Mouse (Mus musculus) v-Abl transformed pro-B cells (cell line): ENCODE data around the gene Klf2.

Experiments used
- in situ Hi-C, 2 experiments: fragments of 400-800 bp; cut with MboI; formaldehyde crosslinking; loops; one replicate each; pipeline ENCODE4 v1.15.1; 2025; ENCODE audit not compliant: unreplicated experiment in 2 of 2

Klf2 gene

DNA sequence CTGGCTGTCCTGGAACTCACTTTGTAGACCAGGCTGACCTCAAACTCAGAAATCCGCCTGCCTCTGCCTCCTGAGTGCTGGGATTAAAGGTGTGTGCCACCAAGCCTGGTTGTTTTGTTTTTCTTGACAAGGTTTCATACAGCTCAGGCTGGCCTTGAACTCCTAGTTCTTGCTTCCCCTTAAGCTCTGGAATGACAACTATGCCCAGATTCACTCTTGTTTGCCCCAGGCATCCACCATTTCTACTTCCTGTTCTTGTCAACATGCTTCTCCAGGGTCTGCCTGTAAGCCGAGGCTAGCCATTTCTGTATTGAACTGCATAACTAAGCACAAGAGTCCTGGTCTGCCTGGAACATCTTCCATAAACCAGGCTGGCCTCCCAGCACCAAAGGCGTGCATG lies 10.3 kb downstream of the Klf2 start:
- in situ Hi-C loops: no loop called here

DNA sequence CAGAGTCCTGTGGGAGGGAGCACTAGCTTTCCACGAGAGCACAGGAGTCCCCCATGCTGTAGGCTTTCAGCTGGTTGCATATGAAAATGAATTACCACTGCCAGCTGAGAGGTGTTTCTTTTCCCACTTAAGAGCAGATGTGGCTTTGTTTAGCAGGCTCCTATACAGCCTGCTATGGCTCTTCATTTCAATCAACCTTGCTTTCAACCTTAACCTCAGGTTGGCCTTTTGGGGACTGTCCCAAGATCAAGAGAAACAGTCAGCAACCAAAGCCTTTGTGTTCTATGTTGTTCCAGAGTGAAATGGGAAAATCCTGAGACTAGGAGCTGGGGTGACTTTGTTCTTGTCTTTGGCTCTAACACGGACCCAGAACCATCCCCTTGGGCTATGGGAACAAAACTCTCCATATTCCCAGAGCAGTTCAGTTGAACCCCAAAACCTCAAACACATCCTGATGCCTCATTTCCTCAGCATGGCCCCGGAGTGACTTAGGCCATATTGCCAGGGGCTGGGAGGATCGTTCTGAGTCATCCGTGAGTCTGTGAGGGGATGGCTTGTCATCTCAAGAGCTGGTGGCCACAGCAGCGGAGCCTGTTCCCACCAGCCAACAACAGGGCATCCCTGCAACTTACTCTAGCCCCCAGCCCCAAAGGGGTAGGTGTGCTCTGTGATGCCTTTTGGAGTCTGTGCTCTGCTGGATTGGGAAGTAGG lies 12.1 kb downstream of the Klf2 start:
- in situ Hi-C loops: no loop called here

DNA sequence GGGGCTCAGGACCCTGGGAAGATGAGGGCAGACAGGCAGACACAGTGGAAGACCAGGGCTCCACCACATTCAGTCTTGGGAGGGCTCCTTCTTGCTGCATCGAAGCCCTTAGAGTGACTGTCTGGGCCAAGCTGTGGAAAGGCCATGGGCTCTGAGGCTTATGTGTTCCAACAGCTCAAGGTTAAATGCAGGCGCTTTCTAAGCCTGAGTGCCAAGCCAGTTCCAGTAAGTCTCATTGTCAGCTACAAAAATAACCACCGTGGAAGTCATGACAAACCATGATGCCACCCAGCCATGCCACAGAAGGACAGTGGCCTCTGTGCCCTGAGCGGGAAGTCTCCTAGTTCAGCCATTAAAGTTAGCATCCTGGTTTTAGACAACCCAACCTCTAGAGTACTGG lies 12.8 kb downstream of the Klf2 start:
- in situ Hi-C loops: no loop called here

DNA sequence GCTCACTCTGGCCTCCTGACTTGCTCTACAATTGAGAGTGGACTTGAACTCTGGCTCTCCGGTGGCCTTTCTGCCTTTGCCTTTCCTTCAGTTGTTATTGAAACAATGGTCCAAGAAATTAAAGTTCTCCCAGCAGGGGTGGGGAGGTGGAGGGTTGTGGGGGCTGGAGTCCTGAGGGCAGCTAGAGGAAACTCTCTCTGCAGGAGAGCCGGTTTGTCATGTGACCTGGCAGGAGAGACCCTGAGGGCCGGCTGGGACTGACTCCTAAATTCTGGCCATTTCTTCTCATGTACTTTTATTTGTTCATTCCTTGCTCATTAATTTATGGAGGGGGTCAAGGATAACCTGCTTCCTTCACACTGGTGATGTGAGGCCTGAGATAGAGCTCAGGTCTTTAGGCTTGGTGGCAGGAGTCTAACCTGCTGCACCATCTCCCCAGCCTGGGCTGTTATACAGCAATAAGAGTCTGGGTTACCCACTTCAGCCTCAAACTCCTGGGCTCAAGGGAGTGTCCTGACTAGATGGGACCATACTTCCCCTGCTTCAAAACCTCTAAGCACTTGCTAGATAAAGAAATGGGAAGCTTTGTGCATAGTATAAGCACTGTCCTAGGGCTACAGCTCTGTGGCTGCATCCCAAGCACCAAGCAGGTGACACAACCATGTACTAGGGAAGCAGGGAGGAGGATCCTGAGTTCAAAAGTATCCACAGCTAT lies 14.8 kb downstream of the Klf2 start:
- in situ Hi-C loops: no loop called here

DNA sequence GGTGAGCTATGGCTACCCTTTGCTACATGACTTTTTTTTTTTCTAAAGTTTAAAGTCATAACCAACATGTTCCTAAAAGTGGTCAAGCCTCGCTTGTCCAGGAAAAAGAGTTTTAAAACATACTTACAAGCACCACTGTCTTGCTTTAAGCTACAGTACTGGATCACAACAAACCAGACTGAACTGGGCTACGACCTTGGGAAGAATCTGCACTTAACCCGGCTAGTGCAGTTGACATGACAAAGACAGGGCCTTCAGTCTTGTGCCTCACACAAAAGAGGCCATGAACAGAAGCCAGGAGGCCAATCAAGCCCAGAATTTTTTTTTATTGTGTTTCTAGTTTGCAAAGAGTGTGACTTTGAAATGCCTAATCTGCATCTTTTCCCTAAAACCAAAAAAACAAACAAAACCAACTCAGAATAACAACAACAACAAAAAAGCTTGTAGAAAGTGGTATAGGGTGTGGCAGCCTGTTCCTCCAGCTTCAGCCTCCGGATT lies 15.4 kb downstream of the Klf2 start:
- in situ Hi-C loops: no loop called here

DNA sequence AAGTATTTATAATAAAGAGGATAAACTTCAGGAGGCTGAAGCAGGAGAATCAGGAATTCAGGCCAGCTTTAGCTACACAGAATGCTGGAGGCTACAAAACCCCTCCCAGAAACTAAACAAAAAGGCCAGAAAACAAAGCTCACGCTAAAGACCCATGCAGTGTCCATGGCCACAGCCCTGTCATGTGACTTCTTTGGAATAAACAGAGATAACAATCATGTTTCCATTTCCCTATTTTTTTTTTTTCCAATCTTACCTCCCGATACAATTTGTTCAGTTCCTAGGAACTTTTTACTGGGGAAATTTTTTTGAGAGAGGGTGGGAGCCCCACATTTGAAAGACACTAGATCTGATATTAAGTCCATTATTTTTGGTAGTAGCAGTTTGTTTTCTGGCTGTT lies 17.4 kb downstream of the Klf2 start:
- in situ Hi-C loops: no loop called here

DNA sequence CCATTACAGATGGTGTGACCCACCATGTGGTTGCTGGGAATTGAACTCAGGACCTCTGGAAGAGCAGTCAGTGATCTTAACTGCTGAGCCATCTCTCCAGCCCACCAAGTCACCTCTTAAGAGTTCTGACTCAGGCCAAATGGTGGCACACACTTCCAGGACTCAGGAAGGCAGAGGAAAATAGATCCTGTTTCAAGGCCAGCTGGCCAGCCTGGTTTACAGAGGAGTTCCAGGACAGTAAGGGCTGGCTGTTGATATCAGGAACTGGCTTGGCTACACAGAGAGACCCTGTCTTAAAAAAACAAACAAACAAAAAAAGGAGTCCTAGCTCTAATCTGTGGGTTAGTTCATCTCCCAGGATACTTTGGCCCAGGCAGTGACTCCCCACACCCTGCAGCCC lies 18.2 kb downstream of the Klf2 start:
- in situ Hi-C loops: no loop called here

DNA sequence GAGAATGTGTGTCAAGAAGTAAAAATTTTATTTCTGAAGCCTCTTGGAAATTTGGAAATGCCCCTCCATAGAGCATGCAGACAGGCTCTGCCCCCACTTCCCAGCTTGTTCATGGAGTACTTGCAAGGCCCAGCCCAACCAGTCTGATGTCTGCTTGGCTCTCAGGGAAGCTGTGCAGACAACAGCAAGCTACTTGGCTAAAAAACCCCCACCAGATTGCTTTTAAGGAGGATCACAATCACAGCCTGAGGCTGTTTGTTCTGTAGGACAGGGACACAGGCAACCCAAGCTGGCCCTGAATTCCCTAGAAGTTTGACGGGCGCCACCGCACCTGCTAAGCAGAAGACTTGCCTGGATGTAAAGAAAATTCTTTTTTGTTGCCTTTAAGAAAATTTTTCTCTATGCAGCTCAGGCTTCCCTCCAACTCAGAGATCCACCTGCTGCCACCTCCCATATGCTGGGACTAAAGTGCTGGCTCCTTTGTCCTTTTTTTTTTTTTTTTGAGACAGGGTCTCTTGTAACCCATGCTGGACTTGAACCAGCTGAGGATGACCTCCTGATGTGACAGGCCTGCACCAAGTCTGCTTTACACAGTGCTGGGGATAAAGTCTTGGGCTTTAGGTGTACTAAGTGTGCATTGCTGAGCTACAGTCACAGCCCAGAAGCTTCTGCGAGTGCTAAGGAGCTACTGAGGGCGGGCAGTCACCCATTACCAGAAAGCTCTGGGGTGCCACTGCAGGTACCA lies 23.9 kb downstream of the Klf2 start:
- in situ Hi-C loops: no loop called here

DNA sequence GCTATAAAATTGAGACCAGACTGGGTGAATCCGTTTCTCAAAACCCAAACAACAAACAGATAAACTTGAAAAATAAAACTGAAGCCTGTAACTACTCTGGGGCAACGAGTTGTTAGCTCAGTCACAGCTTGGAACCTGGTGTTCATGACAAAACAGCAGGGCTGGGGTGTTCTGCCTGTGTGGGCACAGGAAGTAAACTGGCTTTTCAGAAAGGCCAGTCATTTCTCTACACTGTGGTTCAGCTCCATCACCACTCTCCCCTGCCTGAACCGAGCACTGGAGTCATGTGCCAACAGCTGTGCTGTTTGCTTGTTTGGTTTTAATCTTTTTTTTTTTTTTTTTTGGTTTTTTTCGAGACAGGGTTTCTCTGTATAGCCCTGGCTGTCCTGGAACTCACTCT lies 24.9 kb downstream of the Klf2 start:
- in situ Hi-C loops: no loop called here

DNA sequence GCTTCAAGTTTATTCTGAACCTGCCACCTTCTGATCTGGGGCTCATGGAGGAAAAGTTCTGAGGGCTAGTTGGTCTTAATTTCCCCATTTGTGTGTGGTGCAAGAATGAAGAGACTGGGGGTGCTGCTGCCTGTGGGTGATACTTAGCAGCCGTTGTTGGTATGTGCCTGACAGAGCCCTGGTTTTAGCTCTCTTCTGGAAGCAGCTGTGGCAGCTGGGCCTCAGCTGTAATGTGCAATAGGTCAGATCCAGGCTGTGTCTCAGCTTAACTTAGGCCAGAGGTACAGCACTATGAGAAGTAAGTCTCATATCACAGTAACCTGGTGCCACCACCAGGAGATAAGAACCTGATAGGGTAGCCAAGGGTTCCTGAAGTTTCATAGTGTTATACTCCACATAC lies 28.7 kb downstream of the Klf2 start:
- in situ Hi-C loops: no loop called here

DNA sequence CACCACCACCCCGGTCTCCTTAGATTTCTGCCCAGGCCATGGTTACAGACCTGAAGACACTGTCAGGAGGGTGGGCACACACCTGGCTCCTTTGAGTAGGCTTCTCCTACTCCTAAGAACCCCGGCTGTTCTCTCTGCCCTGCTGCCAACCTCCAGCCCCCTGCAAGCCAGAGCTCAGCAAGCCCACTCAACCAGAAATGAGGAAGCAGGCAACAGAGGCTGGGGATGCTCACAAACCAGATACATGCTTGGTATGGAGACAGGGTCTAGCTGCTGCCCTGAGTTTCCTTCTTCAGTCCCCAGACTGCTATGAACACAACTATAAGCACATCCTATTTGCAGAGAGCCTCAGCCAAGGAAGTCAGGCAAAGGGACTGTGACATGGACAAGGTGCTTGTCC lies 29.3 kb downstream of the Klf2 start:
- in situ Hi-C loops: no loop called here

DNA sequence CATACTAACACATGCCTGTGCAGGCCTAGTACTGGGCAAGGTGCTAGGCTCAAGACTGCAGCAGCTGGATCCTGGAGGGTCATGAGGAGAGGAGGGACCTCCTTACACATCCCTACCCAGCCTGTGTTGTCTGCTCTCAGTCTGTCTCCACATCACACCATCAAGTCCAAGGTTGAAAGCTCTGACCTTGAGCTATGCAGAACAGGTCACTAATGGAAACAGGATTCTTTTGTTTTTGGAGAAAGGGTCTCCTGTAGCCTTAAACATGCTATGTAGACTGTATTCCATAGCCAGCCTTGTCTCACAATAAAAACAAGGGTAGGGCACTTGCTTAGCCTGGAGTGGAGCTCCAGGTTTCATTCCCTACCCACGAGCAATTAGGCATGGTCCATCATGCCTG lies 30.1 kb downstream of the Klf2 start:
- in situ Hi-C loops: no loop called here

DNA sequence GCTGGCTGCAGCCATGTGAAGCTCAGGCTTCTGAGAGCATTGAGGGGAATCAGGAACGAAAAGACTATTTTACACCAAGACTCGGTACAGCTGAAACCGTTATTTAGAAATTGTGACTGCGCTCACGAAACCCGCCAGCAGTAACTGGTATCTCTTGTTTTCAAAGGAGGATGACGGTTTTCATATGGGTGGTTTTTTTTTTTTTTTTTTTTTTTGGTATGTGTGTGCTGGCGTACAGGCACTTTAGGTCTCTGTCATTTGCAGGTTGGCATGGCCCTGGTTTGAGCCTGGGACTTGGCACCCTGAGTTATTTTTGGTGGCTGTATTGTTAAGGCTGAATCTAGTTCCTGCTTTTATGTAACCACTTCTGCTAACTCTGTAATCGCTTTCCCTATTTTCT lies 31.0 kb downstream of the Klf2 start:
- in situ Hi-C loops: loop anchor here (5.0 kb wide), 2 partner anchors 43 to 48 kb away; partner anchors contain the start of gene Gm10282 (in 1 of the 2)

DNA sequence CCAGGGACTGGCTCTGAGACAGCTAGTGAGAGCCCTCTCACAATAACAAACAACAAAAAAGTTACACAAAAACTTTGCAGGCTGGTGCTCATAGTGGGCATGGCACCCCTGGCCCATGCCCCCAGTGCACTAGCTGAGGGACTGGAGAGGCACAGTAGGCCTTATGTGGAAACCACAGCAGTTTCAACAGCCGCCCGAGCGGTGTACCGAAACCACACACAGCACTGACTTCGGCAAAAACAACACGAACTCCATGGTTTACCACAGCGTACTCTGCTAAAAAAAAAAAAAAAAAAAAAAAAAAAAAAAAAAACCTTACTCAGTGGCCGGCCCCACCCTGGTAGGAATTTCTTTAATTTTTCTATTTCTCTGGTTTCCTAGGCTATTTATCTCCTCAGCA lies 31.9 kb downstream of the Klf2 start:
- in situ Hi-C loops: loop anchor here (5.0 kb wide), 2 partner anchors 43 to 48 kb away; partner anchors contain the start of gene Gm10282 (in 1 of the 2)

DNA sequence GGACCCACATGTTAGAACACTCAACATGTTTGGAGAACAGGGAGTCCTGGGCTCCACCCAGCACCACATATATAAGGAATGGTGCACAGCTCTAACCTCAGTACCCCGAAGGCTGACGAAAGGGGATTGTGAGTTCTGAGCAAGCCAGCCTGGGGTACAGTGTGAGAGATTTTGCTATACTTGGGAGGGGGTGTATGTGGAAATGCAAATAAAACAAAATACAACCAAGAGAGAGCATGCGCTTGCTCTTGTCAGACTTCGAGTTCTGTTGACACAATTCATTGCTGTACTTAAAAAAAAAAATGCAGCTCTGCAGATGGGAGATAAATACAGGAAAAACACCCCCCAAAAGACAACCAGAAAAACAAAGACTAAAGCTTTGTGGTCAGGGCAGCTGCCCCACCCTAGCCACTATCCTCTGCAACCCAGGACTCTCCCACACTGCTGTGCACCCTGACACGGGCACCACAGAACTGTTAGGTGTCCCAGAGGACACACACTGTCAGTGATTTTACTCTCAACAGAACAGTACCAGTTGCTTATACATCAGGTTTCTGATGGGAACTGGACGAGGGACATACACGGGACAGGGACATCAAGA lies 32.7 kb downstream of the Klf2 start:
- in situ Hi-C loops: loop anchor here (5.0 kb wide), 2 partner anchors 44 to 49 kb away; partner anchors contain the start of gene Gm10282 (in 1 of the 2)

DNA sequence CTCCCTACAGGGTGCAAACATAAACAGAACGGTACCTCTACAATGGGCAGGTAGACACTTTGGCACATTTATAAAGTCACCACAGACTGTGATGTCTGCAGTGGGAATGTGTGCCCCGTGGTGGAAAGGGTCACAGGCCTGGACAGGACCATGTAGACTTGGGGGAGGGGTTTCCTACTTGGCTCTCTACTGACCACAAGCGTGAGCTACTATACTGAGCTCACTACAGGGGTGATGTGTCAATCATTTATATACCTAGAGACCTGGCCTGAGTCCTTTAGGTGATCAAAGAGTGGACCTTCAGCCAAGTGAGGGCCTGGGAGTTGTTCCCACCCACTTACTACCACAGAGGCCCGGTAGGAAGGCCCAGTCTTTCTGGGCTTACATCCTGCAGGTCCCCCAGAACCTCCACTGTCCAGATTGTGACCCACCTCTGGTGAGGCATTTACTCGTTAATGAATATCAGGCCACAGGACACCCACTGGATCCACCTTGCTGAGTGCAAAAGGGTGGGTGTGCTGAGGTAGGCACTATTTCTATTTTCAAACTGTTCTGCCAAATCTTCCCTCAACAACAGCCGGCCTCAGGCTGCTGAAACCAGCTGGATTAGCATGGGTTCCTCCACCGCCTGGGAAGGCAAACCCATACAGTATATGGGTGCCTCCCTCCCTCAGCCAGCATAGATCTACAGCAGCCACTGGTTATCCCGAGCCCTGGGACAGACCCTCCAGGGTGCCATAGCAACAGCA lies 34.3 kb downstream of the Klf2 start:
- in situ Hi-C loops: loop anchor here (5.0 kb wide), 2 partner anchors 46 to 51 kb away; partner anchors contain the start of gene Gm10282 (in 1 of the 2)

DNA sequence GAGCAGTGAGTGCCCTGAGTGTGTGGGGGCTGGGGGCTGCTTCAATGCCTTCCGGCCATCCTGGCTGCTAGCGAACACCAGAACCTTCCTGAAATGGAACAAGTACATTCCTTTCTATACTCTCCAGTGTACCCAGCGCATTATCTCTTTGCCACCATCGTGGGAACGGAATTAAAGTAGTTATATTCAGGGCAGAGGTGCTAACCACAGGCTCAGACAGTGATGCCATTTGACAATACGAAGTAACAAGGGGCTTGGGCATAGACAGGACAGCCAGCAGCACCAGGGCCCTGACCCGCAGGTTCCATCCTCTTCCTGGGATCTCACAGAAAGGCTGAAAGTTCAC lies 34.8 kb downstream of the Klf2 start:
- in situ Hi-C loops: loop anchor here (5.0 kb wide), 2 partner anchors 46 to 51 kb away; partner anchors contain the start of gene Gm10282 (in 1 of the 2)

DNA sequence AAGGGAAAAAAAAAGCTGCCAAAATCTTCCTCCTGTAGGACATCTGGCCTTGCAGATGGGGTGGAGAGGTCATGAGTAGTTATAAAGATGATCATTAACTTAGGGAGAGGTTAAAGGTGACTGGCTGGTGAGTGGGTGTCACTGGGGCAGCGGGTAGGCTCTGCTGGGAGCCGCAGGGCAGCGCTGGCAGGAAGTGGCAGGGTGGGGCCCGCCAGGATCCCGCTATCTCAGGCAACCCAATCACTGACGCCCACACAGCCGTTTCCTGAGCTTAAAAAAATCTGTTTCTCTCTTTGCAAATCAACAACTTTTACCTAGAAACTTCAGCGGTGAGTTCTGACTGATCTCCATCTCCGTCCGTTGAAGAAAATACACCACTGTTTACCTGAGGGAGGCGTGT lies 35.4 kb downstream of the Klf2 start:
- in situ Hi-C loops: loop anchor here (5.0 kb wide), 2 partner anchors 47 to 52 kb away; partner anchors contain the start of gene Gm10282 (in 1 of the 2)

DNA sequence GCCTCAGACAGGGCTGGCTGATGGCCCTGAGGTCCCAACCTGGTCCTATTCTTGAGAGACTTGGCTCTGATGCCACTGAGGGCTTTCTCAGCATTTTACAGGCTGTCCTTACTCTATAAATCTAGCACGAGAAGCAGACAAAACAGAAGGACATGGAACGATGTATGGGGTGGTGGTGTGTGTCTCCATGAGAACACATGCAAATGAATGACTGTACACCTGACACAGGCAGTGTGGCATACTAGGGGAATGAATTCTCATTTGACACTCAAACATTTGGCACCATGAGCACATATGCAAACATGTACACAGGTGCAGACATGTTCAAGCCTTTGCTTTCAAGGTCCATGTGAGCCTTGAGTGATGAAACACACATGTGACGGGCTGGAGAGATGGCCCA lies 37.8 kb downstream of the Klf2 start:
- in situ Hi-C loops: no loop called here

DNA sequence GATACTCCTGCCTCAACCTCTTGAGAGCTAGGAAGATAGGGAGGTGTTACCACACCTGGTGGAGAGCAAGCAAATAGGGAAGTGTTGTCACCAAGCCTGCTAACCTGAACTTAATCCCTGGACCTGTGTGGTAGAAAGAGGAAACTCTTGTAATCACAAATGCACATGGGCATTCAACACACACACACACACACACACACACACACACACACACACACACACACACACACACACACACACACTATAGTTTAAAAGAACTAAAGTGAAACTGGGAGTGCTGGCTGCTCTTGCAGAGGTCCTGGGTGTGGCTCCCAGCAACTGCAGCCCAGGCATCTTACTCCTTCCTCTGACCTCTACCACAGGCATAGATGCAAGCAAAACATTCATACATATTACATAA lies 41.3 kb downstream of the Klf2 start:
- in situ Hi-C loops: loop anchor here in 1 of 2 experiments (10.0 kb wide), 1 partner anchor 655 kb away; the partner anchor contains the start of gene B3gnt3
